ENCODE assay signal across 8 mouse cellular contexts in the genomic region with DNA sequence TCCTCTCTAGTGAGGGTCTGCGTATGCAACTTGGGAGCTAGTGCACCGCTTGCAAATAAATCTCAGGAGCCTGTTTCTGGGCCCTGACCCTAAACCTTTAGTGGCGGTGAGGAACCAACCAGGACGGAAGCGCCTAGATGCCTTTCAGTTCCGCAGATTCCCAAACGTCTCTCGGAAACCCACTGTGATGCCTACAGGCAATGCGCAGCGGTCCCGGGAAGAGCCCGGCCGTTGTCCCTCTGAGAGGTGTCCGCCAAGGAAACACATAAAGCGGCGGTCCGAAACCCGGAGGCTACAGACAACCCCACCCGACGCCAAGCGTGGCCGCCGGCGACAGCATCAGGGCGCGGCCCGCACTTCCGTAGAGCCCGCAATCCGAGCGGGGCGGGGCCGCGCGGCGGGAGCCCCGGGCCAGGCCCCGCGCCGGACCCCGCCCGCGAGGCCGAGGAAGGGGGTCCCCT. TPM values are rescaled to one million over a fixed set of nuclear protein-coding genes. Genes with fewer than 3 reads are reported as not detected.
DNase-seq lines count a peak whose midpoint lies in the region; ATAC-seq and TF ChIP-seq lines count a peak whose summit lies in the region.

No protein-coding gene starts in this region.

- ATAC-seq in forebrain, postnatal 0 days: peak; percentile 24
- peak; percentile 48 for ATAC-seq in liver, postnatal 0 days
- peak; percentile 36; the same call in 1 of the 2 replicates for ATAC-seq in neural tube, embryonic 13.5 days (ENCODE audit: low read depth)

- no peak for TF ChIP-seq POLR2A in cerebellum, adult 2 months (IDR thresholded peaks at IDR 0.05; ENCODE audit: borderline replicate concordance, insufficient read depth, low read length)

- H3K36me3 ChIP-seq in forebrain, postnatal 0 days (ENCODE audit: insufficient read depth): peaks cover 35% of the 10 kb centered on the region
- H3K36me3 ChIP-seq in liver, postnatal 0 days (replicated peaks; ENCODE audit: insufficient read depth, low read length): peaks cover 27% of the 10 kb centered on the region
- H3K36me3 ChIP-seq in neural tube, embryonic 13.5 days: peaks cover 54% of the 10 kb centered on the region

- peak overlapping the region; percentile 94 for H3K4me2 ChIP-seq in forebrain, postnatal 0 days (ENCODE audit: low read depth)
- peak overlapping the region; percentile 90 for H3K4me2 ChIP-seq in liver, postnatal 0 days (ENCODE audit: low read depth, low read length)
- H3K4me2 ChIP-seq in neural tube, embryonic 13.5 days: peak overlapping the region; percentile 98

- H3K4me3 ChIP-seq in cerebellum, adult 2 months (replicated peaks; ENCODE audit: insufficient read depth, low read depth, low read length): peak overlapping the region; percentile 73
- peak overlapping the region; percentile 93 for H3K4me3 ChIP-seq in forebrain, postnatal 0 days (ENCODE audit: low read depth, low read length)
- peak overlapping the region; percentile 76 for H3K4me3 ChIP-seq in liver, postnatal 0 days (ENCODE audit: low read depth, low read length)
- H3K4me3 ChIP-seq in neural tube, embryonic 13.5 days: peak overlapping the region; percentile 78

- peak; percentile 48 for DNase-seq in gastrocnemius, postnatal 10 days
- no peak for DNase-seq in gastrocnemius, adult 8-10 months (ENCODE audit: low spot score in 2 of 2)
- DNase-seq in cerebellum, adult 2 months: peak; percentile 52 to 55
- DNase-seq in forebrain, postnatal 0 days: peak; percentile 55
- peak; percentile 29 for DNase-seq in kidney, adult 11 months
- peak; percentile 69 for DNase-seq in liver, postnatal 0 days
- DNase-seq in thymus, postnatal 36 days: peak; percentile 51 to 64

- no peaks in the 10 kb centered on the region for H3K27me3 ChIP-seq in cerebellum, adult 2 months (ENCODE audit: control insufficient read depth, insufficient read depth, low read length)
- no peaks in the 10 kb centered on the region for H3K27me3 ChIP-seq in forebrain, postnatal 0 days (ENCODE audit: insufficient read depth, low read length)
- H3K27me3 ChIP-seq in liver, postnatal 0 days (ENCODE audit: insufficient read depth, low read length): no peaks in the 10 kb centered on the region
- no peaks in the 10 kb centered on the region for H3K27me3 ChIP-seq in neural tube, embryonic 13.5 days

- TF ChIP-seq CTCF in cerebellum, adult 2 months (IDR thresholded peaks at IDR 0.05; ENCODE audit: borderline replicate concordance, insufficient read depth, low read depth, low read length): no peak
- no peak for TF ChIP-seq CTCF in forebrain, postnatal 0 days (IDR thresholded peaks at IDR 0.05; ENCODE audit: low read depth)
- TF ChIP-seq CTCF in liver, postnatal 0 days (IDR thresholded peaks at IDR 0.05; ENCODE audit: low read depth): no peak

- under 1% methylated on average over 33 of the region's 44 CpGs for WGBS in cerebellum, adult 2 months
- 1% methylated on average over 32 of the region's 44 CpGs for WGBS in forebrain, postnatal 0 days
- under 1% methylated on average over 30 of the region's 44 CpGs for WGBS in liver, postnatal 0 days (ENCODE audit: insufficient replicate concordance)
- WGBS in neural tube, embryonic 13.5 days: under 1% methylated on average over 44 of the region's 44 CpGs

- no peak for TF ChIP-seq EP300 in liver, postnatal 0 days (IDR thresholded peaks at IDR 0.05; ENCODE audit: low read depth)

- H3K9me3 ChIP-seq in forebrain, postnatal 0 days (ENCODE audit: low read length): no peaks in the 10 kb centered on the region
- H3K9me3 ChIP-seq in liver, postnatal 0 days (ENCODE audit: low read length): no peaks in the 10 kb centered on the region
- no peaks in the 10 kb centered on the region for H3K9me3 ChIP-seq in neural tube, embryonic 13.5 days

- H3K4me1 ChIP-seq in cerebellum, adult 2 months (ENCODE audit: control insufficient read depth, insufficient read depth, low read length): peaks cover 13% of the 10 kb centered on the region
- peaks cover 9% of the 10 kb centered on the region for H3K4me1 ChIP-seq in forebrain, postnatal 0 days (ENCODE audit: insufficient read depth)
- peaks cover 39% of the 10 kb centered on the region for H3K4me1 ChIP-seq in liver, postnatal 0 days (ENCODE audit: insufficient read depth)
- peaks cover 35% of the 10 kb centered on the region for H3K4me1 ChIP-seq in neural tube, embryonic 13.5 days (replicated peaks)

- H3K27ac ChIP-seq in cerebellum, adult 2 months (ENCODE audit: insufficient read depth, low read length): peak overlapping the region; percentile 46; the same call in 1 of the 2 replicates
- H3K27ac ChIP-seq in forebrain, postnatal 0 days (ENCODE audit: low read depth, low read length): peak overlapping the region; percentile 98
- H3K27ac ChIP-seq in liver, postnatal 0 days (ENCODE audit: low read depth): peak overlapping the region; percentile 94
- H3K27ac ChIP-seq in neural tube, embryonic 13.5 days (replicated peaks): peak overlapping the region; percentile 97

- H3K9ac ChIP-seq in forebrain, postnatal 0 days: peak overlapping the region; percentile 90
- H3K9ac ChIP-seq in liver, postnatal 0 days (replicated peaks): peak overlapping the region; percentile 90
- peak overlapping the region; percentile 97 for H3K9ac ChIP-seq in neural tube, embryonic 13.5 days

RNA-seq across cellular contexts. Expression of a gene that starts 0.5 kb away (rescaled TPM):
- 100 to 1,000 TPM; 163 to 197 TPM for total RNA-seq in gastrocnemius, postnatal 10 days (2021)
- 10 to 100 TPM; 74.3 to 86.2 (median 80.7) TPM for total RNA-seq in gastrocnemius, adult 8-10 months (2022)
- polyA plus RNA-seq in cerebellum, adult 2 months (2012; rRNA removed): 288 and 305 TPM in 2 replicates
- total RNA-seq in forebrain, postnatal 0 days (2014; rRNA removed): 214 and 237 TPM in 2 replicates
- polyA plus RNA-seq in forebrain, postnatal 0 days (2015; fragmentation: Nextera tagmentation; extraction: Ambion mirVana): 416 and 435 TPM in 2 replicates
- 148 and 156 TPM in 2 replicates for polyA plus RNA-seq in liver, postnatal 0 days (2015; fragmentation: Nextera tagmentation; extraction: Ambion mirVana)
- polyA plus RNA-seq in neural tube, embryonic 13.5 days (2015; fragmentation: Nextera tagmentation; extraction: Ambion mirVana): 529 and 543 TPM in 2 replicates

RNA-seq across cellular contexts. Expression of a gene that starts 7.8 kb away (rescaled TPM):
- 100 to 1,000 TPM; 349 to 414 TPM for total RNA-seq in gastrocnemius, postnatal 10 days (2021)
- 100 to 1,000 TPM; 162 to 245 (median 209) TPM for total RNA-seq in gastrocnemius, adult 8-10 months (2022)
- 98.4 and 105 TPM in 2 replicates for polyA plus RNA-seq in cerebellum, adult 2 months (2012; rRNA removed)
- 162 and 174 TPM in 2 replicates for total RNA-seq in forebrain, postnatal 0 days (2014; rRNA removed)
- 208 and 218 TPM in 2 replicates for polyA plus RNA-seq in forebrain, postnatal 0 days (2015; fragmentation: Nextera tagmentation; extraction: Ambion mirVana)
- polyA plus RNA-seq in liver, postnatal 0 days (2015; fragmentation: Nextera tagmentation; extraction: Ambion mirVana): 683 and 697 TPM in 2 replicates
- polyA plus RNA-seq in neural tube, embryonic 13.5 days (2015; fragmentation: Nextera tagmentation; extraction: Ambion mirVana): 329 and 382 TPM in 2 replicates

RNA-seq across cellular contexts. Expression of a gene that starts 17.3 kb away (rescaled TPM):
- total RNA-seq in gastrocnemius, postnatal 10 days (2021): 10 to 100 TPM; 72.1 to 77.3 TPM
- total RNA-seq in gastrocnemius, adult 8-10 months (2022): 10 to 100 TPM; 20.1 to 40.8 (median 35.8) TPM
- 42.6 and 51.8 TPM in 2 replicates for polyA plus RNA-seq in cerebellum, adult 2 months (2012; rRNA removed)
- 99.8 and 111 TPM in 2 replicates for total RNA-seq in forebrain, postnatal 0 days (2014; rRNA removed)
- polyA plus RNA-seq in forebrain, postnatal 0 days (2015; fragmentation: Nextera tagmentation; extraction: Ambion mirVana): 207 and 238 TPM in 2 replicates
- 162 and 168 TPM in 2 replicates for polyA plus RNA-seq in liver, postnatal 0 days (2015; fragmentation: Nextera tagmentation; extraction: Ambion mirVana)
- 292 and 326 TPM in 2 replicates for polyA plus RNA-seq in neural tube, embryonic 13.5 days (2015; fragmentation: Nextera tagmentation; extraction: Ambion mirVana)

RNA-seq across cellular contexts. Expression of a gene that starts 17.3 kb away (rescaled TPM):
- 10 to 100 TPM; 60.1 to 67.6 TPM for total RNA-seq in gastrocnemius, postnatal 10 days (2021)
- total RNA-seq in gastrocnemius, adult 8-10 months (2022): 10 to 100 TPM; 42.5 to 54.1 (median 49.7) TPM
- 168 and 178 TPM in 2 replicates for polyA plus RNA-seq in cerebellum, adult 2 months (2012; rRNA removed)
- total RNA-seq in forebrain, postnatal 0 days (2014; rRNA removed): 54.2 and 64.2 TPM in 2 replicates
- 207 and 226 TPM in 2 replicates for polyA plus RNA-seq in forebrain, postnatal 0 days (2015; fragmentation: Nextera tagmentation; extraction: Ambion mirVana)
- 46.1 and 47.5 TPM in 2 replicates for polyA plus RNA-seq in liver, postnatal 0 days (2015; fragmentation: Nextera tagmentation; extraction: Ambion mirVana)
- 175 and 192 TPM in 2 replicates for polyA plus RNA-seq in neural tube, embryonic 13.5 days (2015; fragmentation: Nextera tagmentation; extraction: Ambion mirVana)

RNA-seq across cellular contexts. Expression of a gene that starts 27.4 kb away (rescaled TPM):
- total RNA-seq in gastrocnemius, postnatal 10 days (2021): not detected
- not detected for total RNA-seq in gastrocnemius, adult 8-10 months (2022)
- 4.7 and 5.6 TPM in 2 replicates for polyA plus RNA-seq in cerebellum, adult 2 months (2012; rRNA removed)
- not detected in 2 replicates for total RNA-seq in forebrain, postnatal 0 days (2014; rRNA removed)
- polyA plus RNA-seq in forebrain, postnatal 0 days (2015; fragmentation: Nextera tagmentation; extraction: Ambion mirVana): 0.42 and 0.80 TPM in 2 replicates
- 20.9 and 22.2 TPM in 2 replicates for polyA plus RNA-seq in liver, postnatal 0 days (2015; fragmentation: Nextera tagmentation; extraction: Ambion mirVana)
- 0.81 TPM in 1 of 2 replicates, not detected in the other for polyA plus RNA-seq in neural tube, embryonic 13.5 days (2015; fragmentation: Nextera tagmentation; extraction: Ambion mirVana)

Comparison
In these comparisons a context has a peak if more than half of its experiments do, and no peak if none do; other contexts are left out.
1. DNase-seq: peak in gastrocnemius, postnatal 10 days (single experiment), cerebellum, adult 2 months (2 of 2), forebrain, postnatal 0 days (single experiment), kidney, adult 11 months (single experiment), liver, postnatal 0 days (single experiment) and thymus, postnatal 36 days (2 of 2); none in gastrocnemius, adult 8-10 months (0 of 2).
2. H3K27ac ChIP-seq: peak in every context shown above with its lines; median percentile 98 in forebrain, postnatal 0 days; 97 in neural tube, embryonic 13.5 days; 94 in liver, postnatal 0 days; 46 in cerebellum, adult 2 months.
3. Peak in every context shown above with its lines, with median percentiles within 50 percentile points of each other: H3K4me3 ChIP-seq, ATAC-seq, H3K4me2 ChIP-seq and H3K9ac ChIP-seq.